Mouse (Mus musculus) retina, embryonic 14.5 days (tissue): ENCODE measurements around the gene Atp23.
"Not testable (repeated sequence)": the region's sequence is repeated elsewhere in the genome, so short reads cannot be mapped to it uniquely, and the experiment has no call there.

ENCODE experiments used
- DNase-seq: peaks from one replicate; pipeline ENCODE4 v3.0.0-alpha.2; 2015; ENCODE audit warnings: low spot score

Atp23 gene

GRCm38 (mm10) chr10:126826216-126826615 lies 74.9 kb downstream of the Atp23 start:
- DNase-seq = not testable (repeated sequence)

GRCm38 (mm10) chr10:126822418-126822817 lies 78.7 kb downstream of the Atp23 start:
- DNase-seq = no peak
